Mouse (Mus musculus) small intestine, adult 2 months (tissue): ENCODE data around the gene 4632433K11Rik. TPM values are rescaled to one million over a fixed set of nuclear protein-coding genes. Genes with fewer than 3 reads are reported as not detected.
A peak's percentile ranks its signal among the peaks of the same experiment; 100 is the strongest.

Experiments used
- H3K27ac ChIP-seq: fragments of 200-500 bp; 2 replicates; pipeline ENCODE4 v1.5.1; 2012; ENCODE audit warnings: low read depth, low read length, control low read depth, inconsistent platforms; ENCODE audit not compliant: insufficient read depth
- H3K27me3 ChIP-seq: fragments of 200-500 bp; 2 replicates; pipeline ENCODE4 v1.6.1; 2012; ENCODE audit warnings: mild to moderate bottlenecking, moderate library complexity, low read length, inconsistent platforms; ENCODE audit not compliant: control insufficient read depth, insufficient read depth
- H3K36me3 ChIP-seq: fragments of 200-500 bp; 2 replicates; pipeline ENCODE4 v1.6.1; 2012; ENCODE audit warnings: mild to moderate bottlenecking, low read length, control low read depth, inconsistent platforms; ENCODE audit not compliant: control insufficient read depth, insufficient read depth
- H3K4me1 ChIP-seq: fragments of 200-500 bp; 2 replicates; pipeline ENCODE4 v1.6.1; 2012; ENCODE audit warnings: low read length, inconsistent platforms, mixed read lengths; ENCODE audit not compliant: control insufficient read depth, insufficient read depth, insufficient read length
- H3K4me3 ChIP-seq: fragments of 200-500 bp; 2 replicates; pipeline ENCODE4 v1.5.1; 2012; ENCODE audit warnings: low read depth, mild to moderate bottlenecking, control low read depth, inconsistent platforms, low read length, moderate library complexity
- CTCF ChIP-seq: fragments of 200-500 bp; IDR thresholded peaks from 2 replicates; pipeline ENCODE4 v1.5.1; 2012; ENCODE audit warnings: low read depth, mild to moderate bottlenecking, control low read depth, inconsistent platforms, low read length, moderate library complexity, mixed read lengths; ENCODE audit not compliant: insufficient replicate concordance, insufficient read length; ENCODE audit errors: extremely low read depth
- POLR2A ChIP-seq: fragments of 200-500 bp; IDR thresholded peaks from 2 replicates; pipeline ENCODE4 v1.6.1; 2012; ENCODE audit warnings: low read depth, mild to moderate bottlenecking, control low read depth, inconsistent platforms, low read length, moderate library complexity
- WGBS: fragments of 180-500 bp; shearing (Covaris S2); methylation state at CpG from one replicate; pipeline ENCODE4 v1.1.7; 2018; 5-methylcytosine and 5-hydroxymethylcytosine counted together
- polyA plus RNA-seq: library from polyadenylated mRNA; depleted of rRNA; stranded (reverse); fragments of >200 nt; gene quantifications from 2 replicates; pipeline ENCODE4 v1.2.3, GENCODE M21; 2012

4632433K11Rik gene
- polyA plus RNA-seq, 1 experiment, result not detected

DNA sequence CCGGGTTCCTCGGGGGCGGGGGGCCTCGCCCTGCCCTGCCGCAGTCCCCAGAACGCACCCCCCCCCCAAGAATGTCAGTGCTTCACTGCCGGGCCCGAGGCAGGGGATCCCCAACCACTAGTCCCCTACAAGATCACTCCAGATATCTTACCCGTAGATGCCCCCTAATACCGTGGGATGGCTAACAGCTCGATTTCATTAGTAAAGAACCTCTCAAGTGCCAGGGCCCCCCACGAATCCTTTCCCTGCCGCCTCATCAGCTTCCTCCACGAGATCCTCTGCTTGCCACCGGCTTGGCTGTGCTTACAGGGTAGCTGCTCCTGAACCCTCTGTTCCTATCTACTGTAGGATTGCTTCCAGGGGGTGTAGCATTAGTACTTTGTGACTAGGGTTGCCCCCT lies 13.2 kb upstream of the 4632433K11Rik start:
- H3K36me3 ChIP-seq, result peaks cover 18% of the 10 kb centered on the region
- H3K4me1 ChIP-seq, result peaks cover 4% of the 10 kb centered on the region; the same call in 1 of the 2 replicates
- H3K4me3 ChIP-seq, result peak overlapping the region; percentile 72
- TF ChIP-seq CTCF (no peak), POLR2A (no peak)
- no peaks in the 10 kb centered on the region for H3K27me3 ChIP-seq
- H3K27ac ChIP-seq, result peak overlapping the region; percentile 49
- WGBS, result 0% methylated on average over 15 of the region's 15 CpGs

DNA sequence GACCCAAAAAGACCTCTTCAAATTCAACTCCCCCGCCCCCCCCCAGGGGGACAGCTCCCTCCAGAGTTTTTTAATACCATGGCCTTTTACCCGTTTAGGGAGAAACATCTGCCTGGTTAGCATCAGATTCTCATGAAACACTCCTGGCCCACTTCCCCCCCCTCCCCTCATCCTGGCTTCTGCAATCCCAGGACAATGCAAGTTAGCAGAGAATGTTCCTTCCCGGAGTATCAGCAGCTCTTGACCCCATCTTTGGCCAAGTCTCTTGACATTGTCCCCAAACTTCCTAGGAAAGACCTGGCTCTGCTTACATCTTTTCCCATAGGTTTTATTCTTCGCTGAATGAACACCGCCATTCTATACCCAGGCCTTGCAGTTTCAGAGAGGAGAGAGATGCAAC lies 12.7 kb upstream of the 4632433K11Rik start:
- peaks cover 18% of the 10 kb centered on the region for H3K36me3 ChIP-seq
- peak overlapping the region; percentile 72; the same call in 1 of the 2 replicates for H3K4me3 ChIP-seq
- 46% methylated on average over 5 of the region's 5 CpGs for WGBS
- peaks cover 4% of the 10 kb centered on the region; the same call in 1 of the 2 replicates for H3K4me1 ChIP-seq
- no peak overlapping the region for H3K27ac ChIP-seq
- H3K27me3 ChIP-seq, result no peaks in the 10 kb centered on the region
- TF ChIP-seq POLR2A, result no peak
- TF ChIP-seq CTCF, result no peak

DNA sequence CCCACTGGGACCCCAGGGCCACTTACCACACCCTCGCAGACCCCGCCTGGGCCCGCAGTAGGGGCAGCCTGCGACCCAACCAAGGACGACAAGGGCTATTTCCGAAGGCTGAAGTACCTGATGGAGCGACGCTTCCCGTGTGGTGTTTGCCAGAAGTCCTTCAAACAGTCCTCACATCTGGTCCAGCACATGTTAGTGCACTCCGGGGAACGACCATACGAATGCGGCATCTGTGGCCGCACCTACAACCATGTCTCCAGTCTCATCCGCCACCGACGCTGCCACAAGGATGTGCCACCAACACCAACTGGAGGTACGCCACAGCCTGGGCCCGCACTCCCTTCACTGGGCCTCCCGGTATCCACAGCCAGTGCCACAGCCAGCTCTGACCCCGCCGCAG lies 4.4 kb upstream of the 4632433K11Rik start:
- Histone ChIP-seq H3K27ac (no peak overlapping the region), H3K36me3 (peaks cover 44% of the 10 kb centered on the region), H3K4me3 (no peak overlapping the region), H3K27me3 (no peaks in the 10 kb centered on the region), H3K4me1 (no peaks in the 10 kb centered on the region)
- TF ChIP-seq CTCF (no peak), POLR2A (no peak)
- 97% methylated on average over 22 of the region's 22 CpGs for WGBS

DNA sequence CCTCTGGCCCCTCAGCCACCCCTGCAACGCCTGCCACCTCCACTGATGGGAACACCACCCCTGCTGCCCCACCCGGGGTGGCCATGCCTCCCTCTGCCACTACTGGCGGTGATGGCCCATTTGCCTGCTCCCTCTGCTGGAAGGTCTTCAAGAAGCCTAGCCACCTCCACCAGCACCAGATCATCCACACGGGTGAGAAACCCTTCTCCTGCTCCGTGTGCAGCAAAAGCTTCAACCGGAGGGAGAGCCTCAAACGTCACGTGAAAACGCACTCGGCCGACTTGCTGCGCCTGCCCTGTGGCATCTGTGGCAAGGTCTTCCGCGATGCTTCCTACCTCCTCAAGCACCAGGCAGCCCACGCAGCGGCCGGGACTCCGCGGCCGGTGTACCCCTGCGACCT lies 4.0 kb upstream of the 4632433K11Rik start:
- no peak for TF ChIP-seq CTCF
- TF ChIP-seq POLR2A, result no peak
- no peaks in the 10 kb centered on the region for H3K27me3 ChIP-seq
- peaks cover 44% of the 10 kb centered on the region for H3K36me3 ChIP-seq
- 97% methylated on average over 21 of the region's 21 CpGs for WGBS
- H3K4me3 ChIP-seq, result no peak overlapping the region
- H3K4me1 ChIP-seq, result no peaks in the 10 kb centered on the region
- H3K27ac ChIP-seq, result no peak overlapping the region

DNA sequence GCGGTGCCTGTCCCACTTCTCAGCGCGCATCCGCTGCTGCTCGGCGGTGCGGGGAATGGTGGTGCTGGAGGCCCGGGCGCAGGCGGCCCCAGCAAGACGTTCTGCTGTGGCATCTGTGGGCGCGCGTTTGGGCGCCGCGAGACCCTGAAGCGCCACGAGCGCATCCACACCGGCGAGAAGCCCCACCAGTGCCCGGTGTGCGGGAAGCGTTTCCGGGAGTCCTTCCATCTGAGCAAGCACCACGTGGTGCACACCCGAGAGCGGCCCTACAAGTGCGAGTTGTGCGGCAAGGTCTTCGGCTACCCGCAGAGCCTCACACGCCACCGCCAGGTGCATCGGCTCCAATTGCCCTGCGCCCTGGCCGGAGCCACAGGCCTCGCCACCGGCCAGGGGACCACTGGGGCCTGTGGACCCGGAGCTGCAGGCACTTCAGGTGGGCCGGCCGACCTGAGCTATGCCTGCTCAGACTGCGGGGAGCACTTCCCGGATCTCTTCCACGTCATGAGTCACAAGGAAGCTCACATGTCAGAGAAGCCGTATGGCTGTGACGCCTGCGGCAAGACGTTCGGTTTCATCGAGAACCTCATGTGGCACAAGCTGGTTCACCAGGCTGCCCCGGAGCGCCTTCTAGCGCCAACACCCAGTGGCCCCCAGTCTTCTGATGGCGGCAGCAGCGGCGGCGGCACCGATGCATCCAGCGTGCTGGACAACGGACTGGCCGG lies 3.2 kb upstream of the 4632433K11Rik start:
- Histone ChIP-seq H3K36me3 (peaks cover 46% of the 10 kb centered on the region), H3K27me3 (no peaks in the 10 kb centered on the region), H3K4me3 (no peak overlapping the region), H3K27ac (no peak overlapping the region), H3K4me1 (no peaks in the 10 kb centered on the region)
- no peak for TF ChIP-seq CTCF
- TF ChIP-seq POLR2A, result no peak
- 94% methylated on average over 63 of the region's 63 CpGs for WGBS

DNA sequence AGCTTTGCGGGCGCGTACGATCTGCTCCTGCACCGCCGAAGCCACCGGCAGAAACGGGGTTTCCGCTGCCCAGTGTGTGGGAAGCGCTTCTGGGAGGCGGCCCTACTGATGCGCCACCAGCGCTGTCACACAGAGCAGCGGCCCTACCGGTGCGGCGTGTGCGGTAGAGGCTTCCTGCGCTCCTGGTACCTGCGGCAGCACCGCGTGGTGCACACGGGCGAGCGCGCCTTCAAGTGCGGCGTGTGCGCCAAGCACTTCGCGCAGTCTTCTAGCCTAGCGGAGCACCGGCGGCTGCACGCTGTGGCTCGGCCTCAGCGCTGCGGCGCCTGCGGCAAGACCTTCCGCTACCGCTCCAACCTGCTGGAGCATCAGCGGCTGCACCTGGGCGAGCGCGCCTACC lies 2.4 kb upstream of the 4632433K11Rik start:
- Histone ChIP-seq H3K4me3 (no peak overlapping the region), H3K27ac (no peak overlapping the region), H3K4me1 (no peaks in the 10 kb centered on the region), H3K27me3 (no peaks in the 10 kb centered on the region), H3K36me3 (peaks cover 50% of the 10 kb centered on the region)
- TF ChIP-seq POLR2A (no peak), CTCF (no peak)
- WGBS, result 95% methylated on average over 46 of the region's 46 CpGs

DNA sequence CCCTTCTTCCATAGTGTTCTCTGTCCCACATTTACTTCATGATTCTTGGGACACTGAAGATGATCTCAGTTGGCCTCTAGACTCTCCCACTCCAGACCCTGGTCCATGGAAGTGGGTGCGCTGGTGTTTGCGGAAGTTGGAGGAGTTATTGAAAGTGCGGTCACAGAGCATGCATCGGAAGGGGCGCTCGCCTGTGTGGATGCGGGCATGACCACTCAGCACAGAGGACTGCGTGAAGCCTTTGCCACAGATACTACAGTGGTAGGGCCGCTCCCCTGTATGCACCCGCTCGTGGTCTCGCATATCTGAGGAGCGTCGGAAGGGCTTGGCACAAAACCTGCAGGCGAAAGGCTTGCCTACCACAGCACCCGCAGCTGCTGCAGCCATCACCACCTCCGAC lies 1.7 kb downstream of the 4632433K11Rik start:
- Histone ChIP-seq H3K4me1 (peaks cover 2% of the 10 kb centered on the region; the same call in 1 of the 2 replicates), H3K27me3 (no peaks in the 10 kb centered on the region), H3K4me3 (no peak overlapping the region), H3K36me3 (peaks cover 31% of the 10 kb centered on the region), H3K27ac (no peak overlapping the region)
- no peak for TF ChIP-seq POLR2A
- WGBS, result 97% methylated on average over 17 of the region's 17 CpGs

DNA sequence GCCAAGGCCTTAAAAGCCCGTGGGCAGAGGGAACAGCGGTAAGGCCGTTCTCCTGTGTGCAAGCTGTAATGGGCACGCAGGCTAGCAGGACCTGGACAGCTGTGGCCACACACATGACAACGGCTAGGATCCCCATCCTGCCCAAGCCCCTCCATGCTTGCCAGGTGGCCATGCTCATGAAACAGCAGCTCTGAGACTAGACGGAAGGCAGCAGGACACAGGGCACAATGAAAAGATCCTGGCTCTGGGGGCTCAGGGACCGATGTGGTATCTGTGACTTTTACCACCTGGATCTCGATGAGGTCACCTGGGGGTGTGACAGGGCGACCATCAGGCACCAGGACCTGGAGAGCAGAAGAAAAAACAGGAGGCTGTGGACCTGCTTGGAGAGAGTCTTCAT lies 2.2 kb downstream of the 4632433K11Rik start:
- no peaks in the 10 kb centered on the region for H3K27me3 ChIP-seq
- WGBS, result 94% methylated on average over 9 of the region's 9 CpGs
- TF ChIP-seq POLR2A (no peak), CTCF (no peak)
- no peak overlapping the region for H3K27ac ChIP-seq
- H3K36me3 ChIP-seq, result peaks cover 26% of the 10 kb centered on the region
- H3K4me3 ChIP-seq, result no peak overlapping the region
- peaks cover 2% of the 10 kb centered on the region; the same call in 1 of the 2 replicates for H3K4me1 ChIP-seq
